Mouse (Mus musculus): ENCODE measurements around the gene Slc35g3. TPM values are rescaled to one million over a fixed set of nuclear protein-coding genes. Genes with fewer than 3 reads are reported as not detected.

The Slc35g3 gene
- polyA plus RNA-seq, 1 experiment from 2014 or later = 0.18 TPM

- peak overlapping the region; percentile 74 for H3K4me3 ChIP-seq (ENCODE audit: low read length)
- H3K27me3 ChIP-seq (ENCODE audit: control insufficient read depth, insufficient read depth, low read length) = peaks cover 14% of the 10 kb centered on the region
- no peaks in the 10 kb centered on the region for H3K36me3 ChIP-seq (ENCODE audit: control insufficient read depth, insufficient read depth)
- peak overlapping the region; percentile 80 for H3K9ac ChIP-seq (ENCODE audit: low read length)
- WGBS = under 1% methylated on average over 33 of the region's 33 CpGs
- peak overlapping the region; percentile 99 for H3K4me2 ChIP-seq (ENCODE audit: low read depth, low read length)
- peaks cover 5% of the 10 kb centered on the region; the same call in 1 of the 2 replicates for H3K9me3 ChIP-seq (replicated peaks; ENCODE audit: control insufficient read depth, low read length)
- peak overlapping the region; percentile 52; the same call in 1 of the 2 replicates for H3K27ac ChIP-seq (ENCODE audit: low read length)
- ATAC-seq (replicated peaks; ENCODE audit: extremely low read depth, insufficient read depth, low FRiP score) = no peak; the same call in 1 of the 2 replicates
- H3K4me1 ChIP-seq (ENCODE audit: control insufficient read depth, insufficient read depth, low read length) = peaks cover 50% of the 10 kb centered on the region
Observed at GRCm38 (mm10) chr11:69802648-69803105, 40.9 kb upstream of the Slc35g3 start.

GRCm38 (mm10) chr11:69801379-69801977 lies 39.7 kb upstream of the Slc35g3 start, which contains the start of gene Fgf11:
TSS of gene Fgf11 (minus strand) at chr11:69801857.
- H3K4me2 ChIP-seq (ENCODE audit: low read depth, low read length) = peak within 1 kb of the TSS; percentile 99
- H3K4me3 ChIP-seq (ENCODE audit: low read length) = peak within 1 kb of the TSS; percentile 74
- H3K9ac ChIP-seq (ENCODE audit: low read length) = peak within 1 kb of the TSS; percentile 80
- peaks cover 50% of the 10 kb centered on the region for H3K4me1 ChIP-seq (ENCODE audit: control insufficient read depth, insufficient read depth, low read length)
- ATAC-seq (replicated peaks; ENCODE audit: extremely low read depth, insufficient read depth, low FRiP score) = no peak
- peaks cover 14% of the 10 kb centered on the region for H3K27me3 ChIP-seq (ENCODE audit: control insufficient read depth, insufficient read depth, low read length)
- 3% methylated on average over 33 of the region's 33 CpGs for WGBS
- H3K9me3 ChIP-seq (replicated peaks; ENCODE audit: control insufficient read depth, low read length) = peaks cover 3% of the 10 kb centered on the region; the same call in 1 of the 2 replicates
- H3K27ac ChIP-seq (ENCODE audit: low read length) = peak within 1 kb of the TSS; percentile 52
- no peaks in the 10 kb centered on the region for H3K36me3 ChIP-seq (ENCODE audit: control insufficient read depth, insufficient read depth)

GRCm38 (mm10) chr11:69800392-69801197 lies 38.8 kb upstream of the Slc35g3 start:
- H3K4me3 ChIP-seq (ENCODE audit: low read length) = peak overlapping the region; percentile 74
- no peaks in the 10 kb centered on the region for H3K9me3 ChIP-seq (replicated peaks; ENCODE audit: control insufficient read depth, low read length)
- peaks cover 7% of the 10 kb centered on the region for H3K27me3 ChIP-seq (ENCODE audit: control insufficient read depth, insufficient read depth, low read length)
- ATAC-seq (replicated peaks; ENCODE audit: extremely low read depth, insufficient read depth, low FRiP score) = peak; percentile 10
- peak overlapping the region; percentile 99 for H3K4me2 ChIP-seq (ENCODE audit: low read depth, low read length)
- H3K36me3 ChIP-seq (ENCODE audit: control insufficient read depth, insufficient read depth) = no peaks in the 10 kb centered on the region
- peaks cover 50% of the 10 kb centered on the region for H3K4me1 ChIP-seq (ENCODE audit: control insufficient read depth, insufficient read depth, low read length)
- H3K9ac ChIP-seq (ENCODE audit: low read length) = peak overlapping the region; percentile 59
- H3K27ac ChIP-seq (ENCODE audit: low read length) = peak overlapping the region; percentile 40
- under 1% methylated on average over 36 of the region's 36 CpGs for WGBS

GRCm38 (mm10) chr11:69800138-69800391 lies 38.3 kb upstream of the Slc35g3 start:
- no peak for ATAC-seq (replicated peaks; ENCODE audit: extremely low read depth, insufficient read depth, low FRiP score)
- WGBS = 1% methylated on average over 11 of the region's 11 CpGs
- H3K27ac ChIP-seq (ENCODE audit: low read length) = peak overlapping the region; percentile 3; the same call in 1 of the 2 replicates
- H3K4me2 ChIP-seq (ENCODE audit: low read depth, low read length) = peak overlapping the region; percentile 99
- peak overlapping the region; percentile 74 for H3K4me3 ChIP-seq (ENCODE audit: low read length)
- peak overlapping the region; percentile 59 for H3K9ac ChIP-seq (ENCODE audit: low read length)
- peaks cover 50% of the 10 kb centered on the region for H3K4me1 ChIP-seq (ENCODE audit: control insufficient read depth, insufficient read depth, low read length)
- peaks cover 6% of the 10 kb centered on the region for H3K27me3 ChIP-seq (ENCODE audit: control insufficient read depth, insufficient read depth, low read length)
- H3K9me3 ChIP-seq (replicated peaks; ENCODE audit: control insufficient read depth, low read length) = no peaks in the 10 kb centered on the region
- H3K36me3 ChIP-seq (ENCODE audit: control insufficient read depth, insufficient read depth) = no peaks in the 10 kb centered on the region

- Histone ChIP-seq H3K27ac (ENCODE audit: low read length) (peak overlapping the region; percentile 11; the same call in 1 of the 2 replicates), H3K27me3 (ENCODE audit: control insufficient read depth, insufficient read depth, low read length) (peaks cover 4% of the 10 kb centered on the region), H3K36me3 (ENCODE audit: control insufficient read depth, insufficient read depth) (no peaks in the 10 kb centered on the region), H3K4me3 (ENCODE audit: low read length) (no peak overlapping the region), H3K9ac (ENCODE audit: low read length) (no peak overlapping the region), H3K9me3 (replicated peaks; ENCODE audit: control insufficient read depth, low read length) (no peaks in the 10 kb centered on the region), H3K4me2 (ENCODE audit: low read depth, low read length) (peak overlapping the region; percentile 99), H3K4me1 (ENCODE audit: control insufficient read depth, insufficient read depth, low read length) (peaks cover 50% of the 10 kb centered on the region)
- no peak for ATAC-seq (replicated peaks; ENCODE audit: extremely low read depth, insufficient read depth, low FRiP score)
- 27% methylated on average over 12 of the region's 12 CpGs for WGBS
Observed at GRCm38 (mm10) chr11:69799394-69800137, 37.8 kb upstream of the Slc35g3 start.

GRCm38 (mm10) chr11:69797924-69798323 lies 36.2 kb upstream of the Slc35g3 start:
- no peak overlapping the region for H3K4me3 ChIP-seq (ENCODE audit: low read length)
- 0 out of 2 replicates have a peak, but pooled peaks cover 2% of the 10 kb centered on the region for H3K27me3 ChIP-seq (ENCODE audit: control insufficient read depth, insufficient read depth, low read length)
- no peak for ATAC-seq (replicated peaks; ENCODE audit: extremely low read depth, insufficient read depth, low FRiP score)
- WGBS = 67% methylated on average over 7 of the region's 7 CpGs
- H3K9ac ChIP-seq (ENCODE audit: low read length) = no peak overlapping the region
- no peaks in the 10 kb centered on the region for H3K36me3 ChIP-seq (ENCODE audit: control insufficient read depth, insufficient read depth)
- H3K9me3 ChIP-seq (replicated peaks; ENCODE audit: control insufficient read depth, low read length) = no peaks in the 10 kb centered on the region
- H3K4me1 ChIP-seq (ENCODE audit: control insufficient read depth, insufficient read depth, low read length) = peaks cover 36% of the 10 kb centered on the region
- H3K4me2 ChIP-seq (ENCODE audit: low read depth, low read length) = no peak overlapping the region
- no peak overlapping the region for H3K27ac ChIP-seq (ENCODE audit: low read length)

GRCm38 (mm10) chr11:69795983-69796435 lies 34.2 kb upstream of the Slc35g3 start:
- H3K27me3 ChIP-seq (ENCODE audit: control insufficient read depth, insufficient read depth, low read length) = 0 out of 2 replicates have a peak, but pooled peaks cover 2% of the 10 kb centered on the region
- H3K9me3 ChIP-seq (replicated peaks; ENCODE audit: control insufficient read depth, low read length) = no peaks in the 10 kb centered on the region
- no peak for ATAC-seq (replicated peaks; ENCODE audit: extremely low read depth, insufficient read depth, low FRiP score)
- H3K27ac ChIP-seq (ENCODE audit: low read length) = no peak overlapping the region
- H3K9ac ChIP-seq (ENCODE audit: low read length) = peak overlapping the region; percentile 79
- H3K4me1 ChIP-seq (ENCODE audit: control insufficient read depth, insufficient read depth, low read length) = peaks cover 19% of the 10 kb centered on the region
- WGBS = 4% methylated on average over 13 of the region's 13 CpGs
- peak overlapping the region; percentile 73 for H3K4me3 ChIP-seq (ENCODE audit: low read length)
- no peaks in the 10 kb centered on the region for H3K36me3 ChIP-seq (ENCODE audit: control insufficient read depth, insufficient read depth)
- H3K4me2 ChIP-seq (ENCODE audit: low read depth, low read length) = peak overlapping the region; percentile 99

- peak; percentile 97 for ATAC-seq (replicated peaks; ENCODE audit: extremely low read depth, insufficient read depth, low FRiP score)
- peak within 1 kb of the TSS; percentile 79 for H3K9ac ChIP-seq (ENCODE audit: low read length)
- H3K4me2 ChIP-seq (ENCODE audit: low read depth, low read length) = peak within 1 kb of the TSS; percentile 99
- no peaks in the 10 kb centered on the region for H3K9me3 ChIP-seq (replicated peaks; ENCODE audit: control insufficient read depth, low read length)
- H3K27ac ChIP-seq (ENCODE audit: low read length) = peak within 1 kb of the TSS; percentile 51
- no peaks in the 10 kb centered on the region for H3K36me3 ChIP-seq (ENCODE audit: control insufficient read depth, insufficient read depth)
- 2% methylated on average over 52 of the region's 52 CpGs for WGBS
- peak within 1 kb of the TSS; percentile 73 for H3K4me3 ChIP-seq (ENCODE audit: low read length)
- H3K27me3 ChIP-seq (ENCODE audit: control insufficient read depth, insufficient read depth, low read length) = 0 out of 2 replicates have a peak, but pooled peaks cover 2% of the 10 kb centered on the region
- H3K4me1 ChIP-seq (ENCODE audit: control insufficient read depth, insufficient read depth, low read length) = peaks cover 15% of the 10 kb centered on the region
Observed at GRCm38 (mm10) chr11:69795168-69795982, 33.6 kb upstream of the Slc35g3 start, which contains the start of gene Chrnb1. TSS of gene Chrnb1 (minus strand) at chr11:69795943.
